Mouse (Mus musculus): ENCODE measurements at regions not wholly inside any gene's neighbourhood (a gene's known extent, or its start where the extent isn't known, plus 50 kb on each side); places are given as distances from the start of the nearest gene placed in this dataset.

DNA sequence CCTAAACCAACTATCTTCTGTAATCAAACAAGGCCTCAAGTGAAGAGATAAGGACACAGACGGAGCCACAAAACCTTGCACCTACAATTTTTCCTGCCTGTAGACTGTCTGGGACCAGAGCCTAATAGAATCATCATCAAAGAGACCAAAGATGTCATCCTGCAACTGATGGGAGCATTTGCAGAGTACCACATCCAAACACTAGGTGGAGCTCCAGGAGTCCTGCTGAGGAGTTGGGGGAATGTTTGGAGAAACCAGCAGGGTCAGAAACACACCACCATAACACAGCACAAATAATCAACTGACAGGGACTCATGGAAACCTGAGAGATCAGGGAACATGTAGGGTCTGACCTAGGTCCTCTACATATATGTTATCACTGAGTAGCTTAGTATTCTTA, 160.9 kb downstream of the Gm6760 start:
- peak; percentile 62 for TF ChIP-seq CTCF (IDR thresholded peaks at IDR 0.05; ENCODE audit: low read depth)
- TF ChIP-seq EP300 (optimal IDR thresholded peaks at IDR 0.05): no peak
